Comparison of ENCODE assay signal across 14 mouse cellular contexts in the genomic region with DNA sequence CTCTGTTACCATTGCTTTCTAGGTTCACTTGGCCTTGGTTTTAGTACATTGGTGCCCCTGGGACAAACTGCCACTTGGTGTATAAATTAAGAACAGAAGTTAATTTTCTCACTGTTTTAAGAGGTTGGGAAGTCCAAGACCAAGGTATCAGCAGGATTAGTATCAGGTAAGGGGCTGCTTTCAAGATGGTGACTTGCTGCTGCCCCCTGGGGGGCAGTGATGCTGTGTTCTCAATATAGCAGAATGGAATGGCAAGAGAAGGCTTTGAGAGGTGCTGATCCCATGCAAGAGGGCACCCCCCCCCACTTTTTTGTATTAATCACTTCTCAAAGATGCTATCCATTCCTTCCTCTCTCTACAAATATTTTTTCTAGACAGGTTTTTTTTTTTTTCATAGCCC. TPM values are rescaled to one million over a fixed set of nuclear protein-coding genes. Genes with fewer than 3 reads are reported as not detected.
DNase-seq lines count a peak whose midpoint lies in the region; ATAC-seq and TF ChIP-seq lines count a peak whose summit lies in the region.
"Had no signal": no experiment of that assay in that cellular context is flagged by ENCODE, and none has a peak within 500 bp of the region (broad histone marks: within the 10 kb centered on the region; RNA-seq: fewer than 3 reads in every experiment).

No protein-coding gene starts in this region.

- peaks cover 33% of the 10 kb centered on the region for H3K4me1 ChIP-seq in liver, adult 2 months (ENCODE audit: control insufficient read depth, insufficient read depth, low read length)
- H3K4me1 ChIP-seq in liver, embryonic 12.5 days = 0 out of 2 replicates have a peak, but pooled peaks cover 2% of the 10 kb centered on the region
- H3K4me1 ChIP-seq in bone marrow, adult 2 months (ENCODE audit: control insufficient read depth, insufficient read depth, low read length) = peaks cover 3% of the 10 kb centered on the region; the same call in 1 of the 2 replicates
- H3K4me1 ChIP-seq: hindbrain, embryonic 15.5 days; midbrain, embryonic 15.5 days; neural tube, embryonic 15.5 days had no signal

- no peak overlapping the region for H3K27ac ChIP-seq in liver, adult 2 months (replicated peaks; ENCODE audit: insufficient read depth, low read depth, low read length)
- no peak overlapping the region for H3K27ac ChIP-seq in liver, embryonic 12.5 days
- H3K27ac ChIP-seq in bone marrow, adult 2 months (ENCODE audit: control insufficient read depth, insufficient read depth, low read depth, low read length, poor library complexity) = no peak overlapping the region
- H3K27ac ChIP-seq: heart, embryonic 13.5 days; hindbrain, embryonic 15.5 days; midbrain, embryonic 15.5 days; neural tube, embryonic 15.5 days had no signal

- ATAC-seq in CD4-positive, CD25-positive, alpha-beta regulatory T cell, adult 4 months = no peak
- ATAC-seq in liver, embryonic 12.5 days = no peak
- ATAC-seq in inflammation-experienced regulatory T-cells, adult 6 months = no peak
- ATAC-seq: midbrain, embryonic 15.5 days had no signal

- peak; percentile 70 for DNase-seq in CD4-positive, CD25-positive, alpha-beta regulatory T cell, adult 2 months (ENCODE audit: low read depth, low spot score)
- DNase-seq in liver, adult 2 months (ENCODE audit: extremely low read depth, low read depth, low spot score) = no peak
- peak; percentile 26 for DNase-seq in 416B (ENCODE audit: low read depth)
- no peak for DNase-seq in ovary, postnatal 10 days (ENCODE audit: low spot score)
- DNase-seq: adrenal gland, postnatal 14 days; cerebellum, adult 11 months had no signal

- peak; percentile 19; the same call in 1 of the 2 replicates for TF ChIP-seq CTCF in liver, adult 2 months (IDR thresholded peaks at IDR 0.05; ENCODE audit: low read depth, low read length)
- peak; percentile 37 for TF ChIP-seq CTCF in bone marrow, adult 2 months (IDR thresholded peaks at IDR 0.05; ENCODE audit: control insufficient read depth, insufficient read depth, low read length)

- no peaks in the 10 kb centered on the region for H3K9me3 ChIP-seq in liver, embryonic 12.5 days (replicated peaks)
- H3K9me3 ChIP-seq: heart, embryonic 13.5 days; hindbrain, embryonic 15.5 days; midbrain, embryonic 15.5 days; neural tube, embryonic 15.5 days had no signal

- H3K36me3 ChIP-seq in liver, adult 2 months (ENCODE audit: control insufficient read depth, insufficient read depth, low read length) = peaks cover 4% of the 10 kb centered on the region; the same call in 1 of the 2 replicates
- no peaks in the 10 kb centered on the region for H3K36me3 ChIP-seq in liver, embryonic 12.5 days
- H3K36me3 ChIP-seq: heart, embryonic 13.5 days; hindbrain, embryonic 15.5 days; midbrain, embryonic 15.5 days; neural tube, embryonic 15.5 days had no signal

- no peak for TF ChIP-seq POLR2A in liver, adult 2 months (IDR thresholded peaks at IDR 0.05; ENCODE audit: extremely low read depth, insufficient read depth, low read length)
- TF ChIP-seq POLR2A in bone marrow, adult 2 months (IDR thresholded peaks at IDR 0.05; ENCODE audit: borderline replicate concordance, control insufficient read depth, low read depth, low read length) = no peak

- H3K4me3 ChIP-seq in liver, adult 2 months (ENCODE audit: insufficient read depth, low read depth, low read length) = no peak overlapping the region
- H3K4me3 ChIP-seq in liver, embryonic 12.5 days = no peak overlapping the region
- no peak overlapping the region for H3K4me3 ChIP-seq in bone marrow, adult 2 months (replicated peaks; ENCODE audit: control insufficient read depth, low read depth, low read length)
- H3K4me3 ChIP-seq: heart, embryonic 13.5 days; hindbrain, embryonic 15.5 days; midbrain, embryonic 15.5 days; neural tube, embryonic 15.5 days had no signal

- H3K4me2 ChIP-seq in liver, embryonic 12.5 days = no peak overlapping the region
- H3K4me2 ChIP-seq: heart, embryonic 13.5 days; hindbrain, embryonic 15.5 days; midbrain, embryonic 15.5 days; neural tube, embryonic 15.5 days had no signal

- H3K79me2 ChIP-seq in liver, adult 2 months (ENCODE audit: control insufficient read depth, insufficient read depth, low read length) = peaks cover 28% of the 10 kb centered on the region

- H3K27me3 ChIP-seq in liver, adult 2 months (ENCODE audit: control insufficient read depth, insufficient read depth, low read length) = no peaks in the 10 kb centered on the region
- H3K27me3 ChIP-seq in liver, embryonic 12.5 days (replicated peaks) = no peaks in the 10 kb centered on the region; the same call in 1 of the 2 replicates
- H3K27me3 ChIP-seq: hindbrain, embryonic 15.5 days; midbrain, embryonic 15.5 days; neural tube, embryonic 15.5 days had no signal

- no peak overlapping the region for H3K9ac ChIP-seq in liver, adult 2 months (ENCODE audit: low read depth, low read length)
- H3K9ac ChIP-seq in liver, embryonic 12.5 days = no peak overlapping the region
- H3K9ac ChIP-seq: heart, embryonic 13.5 days; hindbrain, embryonic 15.5 days; midbrain, embryonic 15.5 days; neural tube, embryonic 15.5 days had no signal

RNA-seq across cellular contexts. Expression of a gene that starts 9.1 kb away (rescaled TPM):
- polyA plus RNA-seq in CD4-positive, CD25-positive, alpha-beta regulatory T cell, adult 4 months (2017; shearing (Covaris generic)) = 10 to 100 TPM; 40.6 to 63.2 TPM
- 79.5 and 96.6 TPM in 2 replicates for total RNA-seq in liver, adult 2 months (2014; rRNA removed)
- 62.1 and 73.2 TPM in 2 replicates for polyA plus RNA-seq in liver, adult 2 months (2012; rRNA removed)
- 12.3 and 13.0 TPM in 2 replicates for polyA plus RNA-seq in liver, embryonic 12.5 days (2016; fragmentation: Nextera tagmentation; extraction: Ambion mirVana)
- polyA plus RNA-seq in bone marrow, adult 2 months (2011; ENCODE audit: insufficient read depth, insufficient read length, low replicate concordance, missing spikeins) = 11.3 and 12.9 TPM in 2 replicates
- 10 to 100 TPM; 26.4 to 54.2 (median 46.2) TPM for polyA plus RNA-seq in inflammation-experienced regulatory T-cells, adult 6 months (2017; shearing (Covaris generic))

RNA-seq across cellular contexts. Expression of a gene that starts 52.0 kb away (rescaled TPM):
- 100 to 1,000 TPM in 1 of 2 experiments, 10 to 100 TPM in 1; 95.6 to 104 TPM for polyA plus RNA-seq in CD4-positive, CD25-positive, alpha-beta regulatory T cell, adult 4 months (2017; shearing (Covaris generic))
- 15.9 and 17.8 TPM in 2 replicates for total RNA-seq in liver, adult 2 months (2014; rRNA removed)
- 4.7 and 5.8 TPM in 2 replicates for polyA plus RNA-seq in liver, adult 2 months (2012; rRNA removed)
- 18.0 and 21.2 TPM in 2 replicates for polyA plus RNA-seq in liver, embryonic 12.5 days (2016; fragmentation: Nextera tagmentation; extraction: Ambion mirVana)
- 9.7 and 11.9 TPM in 2 replicates for polyA plus RNA-seq in bone marrow, adult 2 months (2011; ENCODE audit: insufficient read depth, insufficient read length, low replicate concordance, missing spikeins)
- 100 to 1,000 TPM in 2 of 3 experiments, 10 to 100 TPM in 1; 75.8 to 116 (median 104) TPM for polyA plus RNA-seq in inflammation-experienced regulatory T-cells, adult 6 months (2017; shearing (Covaris generic))

Comparison
In these comparisons a context has a peak if more than half of its experiments do, and no peak if none do; other contexts are left out.
1. DNase-seq: peak in CD4-positive, CD25-positive, alpha-beta regulatory T cell, adult 2 months (single experiment) and 416B (single experiment); none in liver, adult 2 months (single experiment) and ovary, postnatal 10 days (single experiment).